Mouse (Mus musculus): ENCODE results near the gene Gm5580. TPM values are rescaled to one million over a fixed set of nuclear protein-coding genes. Genes with fewer than 3 reads are reported as not detected.
"Not testable (repeated sequence)": the region's sequence is repeated elsewhere in the genome, so short reads cannot be mapped to it uniquely, and the experiment has no call there.

Gene Gm5580
- polyA plus RNA-seq, 1 experiment from 2014 or later, result 0.33 TPM

DNA sequence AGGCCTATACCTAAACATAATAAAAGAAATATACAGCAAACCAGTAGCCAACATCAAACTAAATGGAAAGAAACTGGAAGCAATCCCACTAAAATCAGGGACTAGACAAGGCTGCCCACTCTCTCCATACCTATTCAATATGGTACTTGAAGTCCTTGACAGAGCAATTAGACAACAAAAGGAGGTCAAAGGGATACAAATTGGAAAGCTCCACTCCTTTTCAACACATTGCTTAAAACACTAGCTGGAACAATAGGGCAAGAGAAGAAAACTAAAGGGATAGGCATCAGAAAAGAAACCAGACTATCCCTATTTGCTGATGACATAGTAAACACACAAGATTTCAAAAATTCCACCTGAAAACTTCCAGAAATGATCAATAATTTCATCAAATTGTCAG is 50.0 kb downstream of the Gm5580 start:
- H3K27me3 ChIP-seq (replicated peaks; ENCODE audit: control insufficient read depth, insufficient read depth, low read length); ATAC-seq (replicated peaks; ENCODE audit: low FRiP score); H3K4me1 ChIP-seq (replicated peaks; ENCODE audit: control insufficient read depth, insufficient read depth, low read length); DNase-seq (ENCODE audit: low spot score); H3K9ac ChIP-seq (ENCODE audit: low read depth, low read length); H3K4me3 ChIP-seq (ENCODE audit: low read depth, low read length); H3K27ac ChIP-seq (ENCODE audit: low read depth, low read length); H3K4me2 ChIP-seq; H3K9me3 ChIP-seq (ENCODE audit: control insufficient read depth, low read length); H3K36me3 ChIP-seq (ENCODE audit: control insufficient read depth, insufficient read depth, low read length): not testable (repeated sequence)

Other genes starting within 250 kb of the Gm5580 start
- 41.3 and 43.4 TPM in 2 replicates for gene March8, start 213.1 kb upstream of the Gm5580 start, polyA plus RNA-seq (2014; fragmentation: Nextera tagmentation; extraction: Ambion mirVana)
- gene Alox5, start 90.0 kb upstream of the Gm5580 start, polyA plus RNA-seq (2014; fragmentation: Nextera tagmentation; extraction: Ambion mirVana), result 9.0 and 10.4 TPM in 2 replicates
- not detected in 2 replicates for gene Olfr211, start 62.0 kb upstream of the Gm5580 start, polyA plus RNA-seq (2014; fragmentation: Nextera tagmentation; extraction: Ambion mirVana)
- gene Olfr212, start 44.6 kb upstream of the Gm5580 start, polyA plus RNA-seq (2014; fragmentation: Nextera tagmentation; extraction: Ambion mirVana), result not detected in 2 replicates
- not detected in 2 replicates for gene Olfr213, start 12.7 kb upstream of the Gm5580 start, polyA plus RNA-seq (2014; fragmentation: Nextera tagmentation; extraction: Ambion mirVana)
- not detected in 2 replicates for gene Olfr214, start 3.1 kb downstream of the Gm5580 start, polyA plus RNA-seq (2014; fragmentation: Nextera tagmentation; extraction: Ambion mirVana)
- gene Olfr215, start 33.1 kb downstream of the Gm5580 start, polyA plus RNA-seq (2014; fragmentation: Nextera tagmentation; extraction: Ambion mirVana), result not detected in 2 replicates
- 92.5 and 98.5 TPM in 2 replicates for gene Zfp422, start 77.9 kb downstream of the Gm5580 start, polyA plus RNA-seq (2014; fragmentation: Nextera tagmentation; extraction: Ambion mirVana)
- gene Depp1, start 99.5 kb downstream of the Gm5580 start, polyA plus RNA-seq (2014; fragmentation: Nextera tagmentation; extraction: Ambion mirVana), result 5.3 and 6.1 TPM in 2 replicates
- gene Rassf4, start 122.8 kb downstream of the Gm5580 start, polyA plus RNA-seq (2014; fragmentation: Nextera tagmentation; extraction: Ambion mirVana), result 4.8 and 4.9 TPM in 2 replicates
- gene Tmem72, start 165.8 kb downstream of the Gm5580 start, polyA plus RNA-seq (2014; fragmentation: Nextera tagmentation; extraction: Ambion mirVana), result 0.01 and 0.03 TPM in 2 replicates

Measured in liver, embryonic 11.5 days (tissue).